Mouse (Mus musculus): ENCODE results near the gene AF067061.
"Not testable (repeated sequence)": the region's sequence is repeated elsewhere in the genome, so short reads cannot be mapped to it uniquely, and the experiment has no call there.

The AF067061 gene

GRCm38 (mm10) chr13:120262870-120263269 lies at the start of gene AF067061:
TSS of gene AF067061 (plus strand) at chr13:120263114.
- not testable (repeated sequence) for DNase-seq (ENCODE audit: inconsistent age in 2 of 2, low spot score in 1 of 2)

- DNase-seq (ENCODE audit: inconsistent age in 2 of 2, low spot score in 1 of 2), result not testable (repeated sequence)
Observed at GRCm38 (mm10) chr13:120215847-120216246, 47.1 kb upstream of the AF067061 start, which contains the start of gene Gm21762. TSS of gene Gm21762 (minus strand) at chr13:120215947.

- not testable (repeated sequence) for DNase-seq (ENCODE audit: inconsistent age in 2 of 2, low spot score in 1 of 2)
Observed at GRCm38 (mm10) chr13:120220922-120221321, 42.0 kb upstream of the AF067061 start.

GRCm38 (mm10) chr13:120223012-120223659 lies 39.8 kb upstream of the AF067061 start:
- DNase-seq (ENCODE audit: inconsistent age in 2 of 2, low spot score in 1 of 2), result not testable (repeated sequence)

- not testable (repeated sequence) for DNase-seq (ENCODE audit: inconsistent age in 2 of 2, low spot score in 1 of 2)
Observed at GRCm38 (mm10) chr13:120231798-120232197, 31.1 kb upstream of the AF067061 start.

GRCm38 (mm10) chr13:120232447-120233049 lies 30.4 kb upstream of the AF067061 start:
- DNase-seq (ENCODE audit: inconsistent age in 2 of 2, low spot score in 1 of 2), result not testable (repeated sequence)

- not testable (repeated sequence) for DNase-seq (ENCODE audit: inconsistent age in 2 of 2, low spot score in 1 of 2)
Observed at GRCm38 (mm10) chr13:120238811-120239210, 24.1 kb upstream of the AF067061 start, which contains the start of gene Gm21731. TSS of gene Gm21731 (plus strand) at chr13:120239111.

GRCm38 (mm10) chr13:120251208-120251924 lies 11.5 kb upstream of the AF067061 start:
- DNase-seq (ENCODE audit: inconsistent age in 2 of 2, low spot score in 1 of 2), result not testable (repeated sequence)

GRCm38 (mm10) chr13:120258817-120259658 lies 3.9 kb upstream of the AF067061 start:
- DNase-seq (ENCODE audit: inconsistent age in 2 of 2, low spot score in 1 of 2), result not testable (repeated sequence)

- not testable (repeated sequence) for DNase-seq (ENCODE audit: inconsistent age in 2 of 2, low spot score in 1 of 2)
Observed at GRCm38 (mm10) chr13:120259718-120260117, 3.2 kb upstream of the AF067061 start.

- peak in 1 of 2 experiments; percentile 21 for DNase-seq (ENCODE audit: inconsistent age in 2 of 2, low spot score in 1 of 2)
Observed at GRCm38 (mm10) chr13:120277837-120278236, 14.9 kb downstream of the AF067061 start.

- no peak for DNase-seq (ENCODE audit: inconsistent age in 2 of 2, low spot score in 1 of 2)
Observed at GRCm38 (mm10) chr13:120278784-120279183, 15.9 kb downstream of the AF067061 start.

- no peak for DNase-seq (ENCODE audit: inconsistent age in 2 of 2, low spot score in 1 of 2)
Observed at GRCm38 (mm10) chr13:120299324-120299894, 36.5 kb downstream of the AF067061 start.

GRCm38 (mm10) chr13:120299991-120300442 lies 37.1 kb downstream of the AF067061 start, which contains the start of gene BC147527:
TSS of gene BC147527 (plus strand) at chr13:120300392.
- no peak for DNase-seq (ENCODE audit: inconsistent age in 2 of 2, low spot score in 1 of 2)

- no peak for DNase-seq (ENCODE audit: inconsistent age in 2 of 2, low spot score in 1 of 2)
Observed at GRCm38 (mm10) chr13:120300853-120301252, 37.9 kb downstream of the AF067061 start.

GRCm38 (mm10) chr13:120310749-120311148 lies 47.8 kb downstream of the AF067061 start:
- no peak for DNase-seq (ENCODE audit: inconsistent age in 2 of 2, low spot score in 1 of 2)

GRCm38 (mm10) chr13:120313584-120313983 lies 50.7 kb downstream of the AF067061 start:
- DNase-seq (ENCODE audit: inconsistent age in 2 of 2, low spot score in 1 of 2), result no peak

Data from adrenal gland, adult (tissue).